Mouse (Mus musculus): ENCODE data around the gene Arhgef17.

The Arhgef17 gene

DNA sequence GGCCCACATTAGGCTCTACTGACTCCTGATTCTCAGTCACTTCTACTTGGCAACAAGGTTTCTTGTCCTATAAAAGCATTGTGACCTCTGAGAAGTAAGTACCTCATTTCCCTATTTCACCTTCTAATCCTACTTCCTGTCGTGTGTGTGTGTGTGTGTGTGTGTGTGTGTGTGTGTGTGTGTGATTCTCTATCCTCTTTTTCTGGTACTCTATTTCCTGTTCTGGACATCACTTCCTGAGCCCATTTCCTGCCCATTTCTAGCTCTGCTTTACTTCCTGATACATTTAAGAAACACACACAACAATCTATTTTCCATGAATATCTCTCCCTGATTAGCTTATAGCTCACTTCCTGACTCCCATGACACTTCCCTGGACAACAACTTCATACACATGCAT, 56.1 kb downstream of the Arhgef17 start:
- no peak for DNase-seq (ENCODE audit: low spot score in 2 of 2)

DNA sequence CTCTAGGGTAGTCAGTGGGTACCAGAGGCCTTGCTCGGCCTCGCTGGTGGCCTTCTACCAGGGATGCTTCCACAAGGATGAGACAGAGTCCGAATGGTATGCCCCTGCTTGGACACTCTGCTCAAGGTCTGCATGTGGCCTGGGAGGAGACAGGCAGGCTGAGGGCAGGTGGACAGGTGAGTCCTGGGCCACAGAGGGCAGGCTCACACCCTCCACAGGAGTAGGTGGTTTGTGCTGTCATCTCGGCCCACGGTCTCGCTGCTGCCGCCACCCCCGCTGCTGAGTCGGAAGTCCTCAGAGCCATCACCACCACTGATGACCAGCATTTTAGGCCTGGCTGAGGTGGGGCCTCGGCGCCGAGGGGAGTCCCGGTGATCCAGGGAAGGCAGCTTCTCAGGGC, 58.7 kb downstream of the Arhgef17 start:
- no peak for DNase-seq (ENCODE audit: low spot score in 2 of 2)

DNA sequence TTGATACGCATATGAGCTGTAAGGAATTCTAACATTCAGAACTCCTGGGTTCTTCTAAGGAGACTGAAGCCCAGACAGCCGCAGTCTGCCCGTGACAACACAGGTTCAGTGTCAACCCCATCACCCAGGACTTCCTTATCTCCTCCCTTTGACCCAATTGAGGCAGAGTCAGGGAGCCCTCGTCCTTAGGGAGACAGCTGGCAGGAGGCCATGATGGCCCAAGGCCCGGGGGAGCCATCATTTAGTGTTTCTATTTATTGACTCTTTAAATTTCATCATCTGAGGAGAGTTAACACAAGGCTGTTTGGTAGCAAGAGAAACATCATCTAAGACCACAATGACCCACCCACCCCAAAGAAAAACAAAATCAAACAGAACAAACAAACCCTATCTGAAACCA, 60.0 kb downstream of the Arhgef17 start:
- peak in 1 of 2 experiments; percentile 59 for DNase-seq (ENCODE audit: low spot score in 2 of 2)

DNA sequence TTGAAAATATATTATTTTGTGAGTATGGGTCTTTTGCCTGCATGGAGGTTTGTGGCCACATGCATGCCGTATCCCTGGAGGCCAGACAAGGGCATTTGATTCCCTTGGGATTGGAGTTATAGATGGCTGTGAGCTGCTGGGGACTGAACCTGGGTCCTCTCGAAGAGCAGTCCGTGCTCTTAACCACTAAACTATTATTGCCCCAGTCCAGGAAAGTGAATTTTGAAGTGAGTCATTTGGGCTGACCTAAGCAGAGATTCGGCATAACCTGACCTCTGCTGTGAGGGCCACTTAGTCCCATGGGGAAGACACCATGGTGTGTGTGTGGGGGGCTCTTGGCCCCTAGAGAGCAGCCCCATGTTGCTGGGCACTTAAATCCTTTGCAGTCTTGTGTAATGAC, 60.6 kb downstream of the Arhgef17 start:
- DNase-seq (ENCODE audit: low spot score in 2 of 2) = no peak

DNA sequence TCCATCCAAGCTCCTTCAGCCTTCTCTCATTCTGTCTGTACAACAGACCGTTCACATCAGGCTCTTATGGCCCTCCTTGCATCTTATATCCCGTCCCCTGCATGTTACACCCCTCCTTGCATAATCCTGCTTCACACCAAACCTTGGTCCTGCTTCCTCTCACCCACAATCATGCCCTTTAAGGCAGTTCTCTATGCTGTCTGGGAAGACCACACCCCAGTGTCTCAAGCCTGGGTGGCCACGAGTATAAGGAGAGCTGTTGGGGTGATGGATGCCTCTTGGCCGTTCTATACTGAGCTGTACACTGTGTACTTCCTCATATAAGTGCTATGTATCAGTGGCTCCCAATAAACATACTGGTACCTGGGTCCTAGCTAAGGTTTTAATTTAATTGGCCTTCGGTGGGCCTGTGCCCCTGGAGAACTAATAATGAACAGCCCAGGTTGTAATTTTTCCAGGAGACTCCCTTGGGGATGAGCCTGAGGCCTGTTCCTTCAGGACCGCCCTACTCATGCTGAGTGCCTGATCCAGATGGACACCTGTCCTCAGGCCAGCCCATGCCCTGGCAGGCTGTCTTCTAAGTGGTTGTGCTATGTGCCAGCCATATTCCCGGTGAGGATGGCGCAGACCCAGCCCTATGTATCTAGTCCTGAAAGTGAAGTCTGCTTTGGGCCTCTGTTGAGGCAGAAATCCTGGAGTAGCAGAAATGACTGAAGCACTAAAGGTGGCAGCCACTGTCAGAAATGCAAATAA, 61.9 kb downstream of the Arhgef17 start:
- no peak for DNase-seq (ENCODE audit: low spot score in 2 of 2)

DNA sequence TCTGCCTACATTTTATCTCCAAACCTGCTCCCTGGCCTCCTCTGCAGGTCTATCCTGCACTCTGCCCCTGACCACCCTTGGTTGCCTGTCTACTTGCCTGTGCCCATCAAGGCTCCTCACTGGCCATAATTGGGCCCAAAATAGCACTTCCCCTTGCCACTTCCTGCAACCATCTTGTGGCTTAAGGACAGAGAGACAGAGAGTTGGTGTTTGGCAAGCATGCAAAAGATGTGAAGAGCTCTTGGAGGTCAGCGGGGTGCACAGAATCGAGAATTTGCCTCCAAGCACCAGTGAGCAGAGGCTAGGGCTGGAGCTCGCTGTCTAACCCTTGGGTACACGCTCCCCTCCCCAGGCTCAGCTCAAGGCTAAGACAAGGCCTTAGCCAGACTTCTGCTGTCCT, 63.4 kb downstream of the Arhgef17 start:
- no peak for DNase-seq (ENCODE audit: low spot score in 2 of 2)

DNA sequence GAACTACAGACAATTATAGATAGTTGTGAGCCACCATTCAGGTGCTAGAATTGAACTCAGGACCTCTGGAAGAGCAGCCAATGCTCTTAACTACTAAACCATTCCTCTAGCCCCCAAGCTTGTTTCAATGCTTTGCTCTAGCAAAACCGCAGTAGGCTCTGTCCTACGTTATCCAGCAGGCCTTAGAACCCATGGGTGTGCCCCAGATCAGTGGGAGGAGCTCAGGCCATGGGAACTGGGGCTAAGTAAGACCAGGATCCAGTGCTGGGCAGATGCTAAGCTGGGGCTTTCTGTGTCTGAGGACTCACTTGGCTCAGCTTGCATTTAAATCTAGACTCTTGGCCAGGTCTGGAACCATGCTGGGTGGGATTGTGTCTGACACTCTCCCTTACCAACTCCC, 64.3 kb downstream of the Arhgef17 start:
- DNase-seq (ENCODE audit: low spot score in 2 of 2) = no peak

DNA sequence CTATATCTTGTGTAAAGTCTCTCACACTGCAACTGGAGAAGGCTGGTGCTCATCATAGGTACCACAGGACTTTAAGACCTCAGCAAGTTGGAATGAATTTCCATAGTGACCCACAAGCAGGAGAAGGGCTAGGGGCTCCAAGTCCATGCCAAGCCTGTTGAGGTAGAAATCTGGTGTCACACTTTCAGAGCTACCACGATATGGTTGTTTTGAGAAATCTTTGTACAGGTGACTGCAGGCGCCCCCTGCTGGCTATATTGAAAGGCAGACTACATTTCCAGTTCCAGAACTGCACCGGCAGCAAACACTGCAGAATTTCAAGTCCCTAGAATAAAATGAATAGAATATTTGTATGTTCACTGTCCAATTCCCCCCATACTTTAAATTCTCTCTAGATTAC, 65.2 kb downstream of the Arhgef17 start:
- DNase-seq (ENCODE audit: low spot score in 2 of 2) = peak; percentile 61 to 63

DNA sequence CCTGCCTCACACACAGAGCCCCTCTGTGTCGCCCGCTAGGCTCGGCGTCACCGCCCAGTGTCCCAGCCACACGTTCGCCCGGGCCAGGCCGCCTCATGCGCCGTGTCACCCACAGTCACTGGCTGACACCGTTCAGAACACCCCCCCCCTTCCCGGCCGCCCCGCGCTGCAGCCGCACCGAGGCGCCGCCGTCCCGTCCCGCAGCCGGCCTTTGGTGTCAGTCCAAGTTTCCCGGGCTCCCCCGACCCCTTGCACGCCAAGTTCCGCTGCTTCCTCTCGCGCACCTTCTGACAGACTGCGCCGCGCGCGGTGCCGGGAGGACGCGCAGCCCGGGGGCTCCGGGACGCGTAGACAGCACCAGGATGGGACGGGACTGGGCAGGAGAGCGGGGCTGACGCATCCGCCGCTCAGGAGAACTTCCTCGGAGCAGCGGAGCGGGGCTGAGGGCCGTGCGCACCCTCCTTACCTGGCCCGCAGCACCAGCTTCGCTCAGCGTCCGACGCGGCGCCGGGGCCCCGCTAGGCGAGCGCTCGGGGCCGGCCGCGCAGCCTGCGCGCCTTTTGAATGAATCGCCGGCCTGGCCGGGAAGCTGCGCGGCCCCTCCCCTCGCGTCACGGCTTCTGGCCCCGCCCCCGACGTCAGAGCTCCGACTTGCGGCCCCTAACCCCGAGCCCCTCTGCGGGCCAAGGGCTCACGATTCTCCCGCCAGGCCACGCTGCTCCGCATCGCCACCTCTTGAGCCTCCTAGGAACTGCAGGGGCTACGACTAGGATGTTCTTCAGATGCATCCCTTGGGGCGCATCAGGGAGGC, 68.9 kb downstream of the Arhgef17 start, which contains the start of gene Relt:
Gene Relt, minus strand, starts transcription at position 619 of the 811 bp plus-strand sequence.
- DNase-seq (ENCODE audit: low spot score in 2 of 2) = peak; percentile 78 to 88

DNA sequence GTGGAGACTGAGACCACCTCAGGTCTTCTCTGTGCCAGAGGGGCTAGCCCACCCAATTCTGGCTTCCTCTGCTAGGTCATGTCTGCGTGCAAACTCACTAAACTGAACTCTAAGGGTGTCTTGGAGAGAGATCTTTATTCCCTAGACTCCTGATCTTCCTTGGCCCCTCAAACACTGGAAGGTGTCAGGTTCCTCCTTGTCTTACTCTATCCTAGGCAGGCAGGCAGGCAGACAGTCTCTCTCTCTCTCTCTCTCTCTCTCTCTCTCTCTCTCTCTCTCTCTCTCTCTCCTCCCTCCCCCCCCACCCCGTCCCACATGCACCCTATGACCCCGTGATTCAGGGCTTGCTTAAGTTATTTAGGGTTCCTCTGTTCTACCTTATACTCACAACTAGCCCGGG, 69.6 kb downstream of the Arhgef17 start:
- no peak for DNase-seq (ENCODE audit: low spot score in 2 of 2)

DNA sequence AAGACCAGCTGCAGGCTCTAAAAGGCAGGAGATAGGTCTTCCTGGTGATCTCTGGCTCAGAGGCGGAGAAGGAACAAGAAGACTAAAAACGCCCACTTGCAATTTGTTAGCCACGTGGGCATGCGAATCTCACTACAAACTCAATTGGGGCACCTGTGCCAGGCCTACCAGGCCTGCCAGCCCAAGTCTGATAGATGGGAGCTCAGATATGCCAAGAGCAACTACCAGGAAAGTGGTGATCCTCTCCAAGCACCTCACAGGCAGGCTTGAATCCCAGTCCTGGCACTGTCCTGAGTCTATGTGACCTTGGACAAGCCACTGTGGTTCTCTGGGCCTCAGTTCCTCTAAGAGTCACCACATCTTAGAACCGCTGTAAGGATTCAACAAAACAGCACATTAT, 70.7 kb downstream of the Arhgef17 start:
- DNase-seq (ENCODE audit: low spot score in 2 of 2) = no peak

DNA sequence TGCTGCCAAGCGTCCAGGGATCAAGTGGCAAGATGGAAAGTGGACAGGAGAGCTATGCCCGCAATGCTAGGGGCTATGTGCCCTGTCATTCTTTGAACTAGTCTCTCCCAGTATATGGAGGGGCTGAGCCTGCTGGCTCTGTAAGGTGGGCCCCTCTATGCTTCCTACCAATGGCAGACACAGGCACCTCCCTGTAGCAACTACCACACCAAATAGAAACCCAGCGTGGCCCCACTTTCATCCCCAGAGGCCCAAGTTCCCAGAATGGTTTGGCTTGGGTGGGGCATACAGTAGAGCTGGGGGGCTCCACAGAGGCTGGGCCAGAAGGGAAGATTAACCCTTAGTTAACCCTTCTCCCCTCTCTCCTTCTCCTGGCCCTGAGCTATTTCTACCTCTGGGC, 71.5 kb downstream of the Arhgef17 start:
- no peak for DNase-seq (ENCODE audit: low spot score in 2 of 2)

DNA sequence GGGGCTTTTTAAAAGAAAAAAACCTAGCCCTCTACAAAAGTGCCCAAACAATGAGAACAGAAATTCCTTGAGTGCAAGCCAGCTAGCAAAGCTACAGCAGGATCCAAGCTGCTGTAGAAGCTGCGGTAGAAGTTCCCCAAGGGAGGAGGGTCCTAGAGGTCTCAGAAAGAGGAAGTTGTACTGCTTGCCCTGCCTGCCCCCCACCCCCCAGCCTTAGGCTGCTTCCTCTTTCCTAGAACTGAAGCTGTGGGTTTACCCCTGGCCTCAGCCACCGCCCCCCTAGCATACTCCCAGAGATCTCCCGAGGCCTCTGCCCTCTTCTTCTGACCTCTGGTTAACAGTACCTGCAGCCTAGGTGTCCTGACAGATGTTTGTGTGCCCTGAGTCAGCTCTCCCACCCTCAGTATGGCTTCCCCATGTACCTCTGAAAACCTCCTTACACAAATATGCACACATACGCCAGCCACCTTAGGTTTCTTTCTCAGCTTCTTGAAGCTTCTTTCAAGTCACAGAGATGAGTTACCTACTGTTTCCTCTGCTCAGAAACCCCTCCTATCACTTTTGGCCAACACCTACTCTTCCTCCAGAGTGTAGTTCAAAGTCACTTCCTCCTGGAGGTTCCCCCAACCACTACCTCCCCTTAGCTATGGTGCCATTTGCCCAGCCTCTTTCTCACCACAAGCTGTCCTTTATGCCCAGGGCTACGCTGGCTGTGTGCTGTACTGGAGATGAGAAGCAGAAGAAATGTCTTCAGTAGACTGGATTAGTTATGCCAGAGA, 75.9 kb downstream of the Arhgef17 start:
- DNase-seq (ENCODE audit: low spot score in 2 of 2) = no peak

DNA sequence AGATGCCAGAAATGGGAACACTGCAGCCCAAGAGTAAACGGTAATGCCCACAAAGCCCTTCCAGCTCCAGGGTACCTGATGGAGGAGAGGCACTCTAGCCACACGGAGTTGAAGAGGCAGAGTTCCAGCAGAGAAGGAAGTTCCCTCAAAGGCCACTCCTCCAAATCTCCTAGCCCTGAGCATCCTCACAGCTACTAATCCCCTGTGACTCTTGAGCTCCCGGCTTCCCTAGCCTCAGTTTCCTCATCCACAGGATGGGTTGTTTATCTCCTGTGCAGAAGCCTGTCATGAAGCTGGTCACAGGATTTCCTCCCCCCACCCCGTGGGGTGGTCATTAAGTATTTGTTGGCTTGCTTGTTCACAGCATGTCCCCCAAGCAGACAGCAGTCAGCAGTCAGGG, 76.6 kb downstream of the Arhgef17 start:
- no peak for DNase-seq (ENCODE audit: low spot score in 2 of 2)

DNA sequence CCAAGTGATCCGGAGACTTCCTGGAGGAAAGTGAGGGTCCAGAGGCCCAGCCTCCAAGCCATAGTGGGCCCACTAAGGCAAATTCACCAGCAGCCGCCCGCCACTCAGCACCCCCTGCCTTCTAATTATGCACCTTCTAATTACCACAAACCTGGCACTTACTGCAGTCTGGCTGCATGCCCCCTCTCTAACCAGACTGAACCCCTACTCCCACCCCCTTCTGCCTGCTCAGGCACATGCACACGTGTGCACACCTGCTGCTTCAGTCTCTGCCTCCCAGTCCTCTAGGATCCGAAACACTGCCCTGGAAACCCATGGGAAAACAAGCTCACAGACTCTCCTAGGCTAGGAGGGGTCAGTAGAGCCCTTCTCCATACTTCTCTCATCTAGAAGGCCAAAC, 77.0 kb downstream of the Arhgef17 start:
- no peak for DNase-seq (ENCODE audit: low spot score in 2 of 2)

DNA sequence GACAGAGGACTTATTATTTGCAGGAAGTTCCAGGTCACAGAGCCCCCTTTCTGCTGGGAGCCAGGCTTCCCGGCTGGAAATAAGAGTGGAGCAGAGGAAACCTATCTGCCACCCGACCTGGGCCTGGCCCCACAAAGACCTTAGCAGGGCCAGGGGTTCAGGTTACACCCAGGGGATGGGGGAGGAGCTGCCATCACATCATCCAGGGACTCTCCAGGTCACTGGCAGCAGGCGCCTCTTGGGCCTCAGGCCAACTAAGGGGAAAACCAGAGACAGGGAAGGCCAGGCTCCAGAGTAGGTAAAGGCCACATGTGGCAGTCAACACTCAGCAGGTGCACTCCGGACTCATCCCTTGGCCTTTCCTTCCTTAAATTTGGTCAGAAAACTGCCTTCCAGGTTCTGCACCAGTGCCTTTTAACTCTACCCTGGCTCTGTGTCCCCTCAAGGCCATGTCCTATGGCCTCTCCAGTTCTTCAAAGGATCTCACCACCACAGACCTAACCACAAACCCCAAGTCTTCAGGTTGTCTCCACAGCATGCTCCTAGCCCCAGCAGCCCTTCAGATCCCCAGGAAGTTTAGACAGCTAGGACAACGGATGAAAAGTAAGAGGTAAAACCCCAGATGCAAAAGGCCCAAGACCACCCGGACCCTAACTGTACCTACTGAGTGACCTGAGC, 77.6 kb downstream of the Arhgef17 start:
- no peak for DNase-seq (ENCODE audit: low spot score in 2 of 2)

DNA sequence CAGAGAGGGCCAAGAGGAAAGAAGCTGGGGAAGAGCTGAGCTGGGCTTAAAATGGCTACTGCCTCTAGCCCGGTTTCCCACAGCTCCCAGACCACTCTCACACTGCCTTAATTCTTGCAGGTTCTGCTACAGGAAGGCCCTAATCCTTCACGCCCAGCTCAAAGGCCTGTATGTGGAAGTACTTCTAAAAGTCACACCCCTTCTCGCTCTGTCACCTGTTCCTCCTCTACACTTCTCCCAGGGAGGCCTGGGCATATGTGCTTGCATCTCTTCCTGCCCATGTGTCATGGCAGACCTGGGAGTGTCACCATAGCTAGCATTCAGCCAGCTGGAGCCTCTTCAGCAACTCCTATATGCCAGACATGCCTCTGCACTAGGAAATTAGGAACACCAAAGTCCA, 78.5 kb downstream of the Arhgef17 start:
- DNase-seq (ENCODE audit: low spot score in 2 of 2) = no peak

DNA sequence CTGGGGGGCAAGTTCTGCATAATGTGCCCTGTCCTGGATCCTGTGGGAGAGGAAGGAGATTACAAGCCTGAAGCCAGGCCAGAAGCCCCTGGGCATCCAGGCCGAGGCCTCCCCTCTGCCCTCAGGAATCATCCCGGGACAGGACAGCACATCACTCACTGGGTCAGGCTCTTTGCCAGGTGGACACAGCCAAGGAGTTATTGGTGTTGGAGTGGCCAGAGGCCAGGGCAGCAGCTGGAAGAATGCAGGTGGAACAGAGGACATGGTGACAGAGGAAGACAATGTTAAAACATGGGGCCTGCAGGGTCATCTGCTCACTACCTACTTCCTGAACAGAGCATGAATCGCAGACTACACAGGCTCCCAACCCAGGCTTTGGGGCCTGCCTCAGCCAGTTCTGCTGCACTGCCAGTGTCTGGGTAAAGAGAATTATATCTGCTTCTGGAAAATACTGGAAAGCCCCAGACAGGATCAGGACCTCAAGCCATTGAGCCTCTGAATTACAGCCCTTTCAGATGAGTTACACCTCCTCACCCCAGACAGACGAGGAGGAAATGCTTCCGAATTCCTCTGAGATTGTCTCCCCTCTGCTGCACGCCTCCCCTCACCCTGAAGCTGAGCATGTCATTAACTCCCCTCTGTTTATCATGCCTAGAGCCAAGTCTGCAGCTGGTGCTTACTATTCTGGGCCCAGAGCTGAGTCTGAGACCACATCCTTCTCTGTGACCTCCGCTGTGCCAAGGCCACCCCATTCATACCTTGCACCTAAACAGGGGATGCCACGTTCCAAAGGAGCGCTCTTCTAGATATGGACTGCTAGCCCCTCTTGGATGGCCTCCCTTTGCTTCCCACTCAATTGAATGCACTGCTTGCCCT, 80.2 kb downstream of the Arhgef17 start:
- no peak for DNase-seq (ENCODE audit: low spot score in 2 of 2)

DNA sequence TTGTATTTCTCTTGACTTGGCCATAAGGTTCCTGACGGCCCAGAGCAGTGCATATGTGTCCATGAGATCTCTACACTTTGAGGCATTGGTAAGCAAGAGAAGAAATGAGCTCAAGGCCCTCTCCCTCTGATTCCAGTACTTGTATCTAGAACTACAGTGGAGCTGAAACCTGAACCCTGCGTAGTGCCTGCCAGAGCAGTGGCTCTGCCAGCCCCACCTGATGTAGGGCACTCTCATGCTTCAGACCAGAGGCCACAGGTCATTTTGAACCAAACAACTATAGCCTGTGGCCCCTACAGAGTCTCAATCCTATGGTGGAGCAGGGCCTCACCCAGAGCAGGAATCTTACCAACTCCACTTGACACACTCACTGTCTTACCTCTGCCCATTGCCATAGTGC, 82.4 kb downstream of the Arhgef17 start:
- no peak for DNase-seq (ENCODE audit: low spot score in 2 of 2)

DNA sequence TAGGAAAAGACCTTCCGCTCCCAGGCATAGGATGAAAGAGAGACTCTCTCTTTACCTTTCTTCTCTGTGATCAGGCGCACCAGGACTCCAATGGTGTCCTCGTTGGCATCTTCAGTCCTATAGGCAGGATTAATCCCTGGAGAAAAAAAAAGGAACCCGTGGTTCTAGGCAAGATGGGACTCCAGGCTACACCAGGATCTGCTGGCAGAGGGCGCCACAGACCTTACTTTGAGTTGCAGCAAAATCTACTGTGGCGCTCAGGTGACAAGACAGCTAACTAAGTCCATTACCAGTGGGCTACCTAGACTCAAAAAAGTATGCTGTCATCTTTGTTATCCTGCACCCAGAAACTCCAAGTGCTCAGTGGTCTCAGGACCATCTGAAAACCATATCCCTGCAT, 83.2 kb downstream of the Arhgef17 start:
- peak; percentile 56 to 71 for DNase-seq (ENCODE audit: low spot score in 2 of 2)

DNA sequence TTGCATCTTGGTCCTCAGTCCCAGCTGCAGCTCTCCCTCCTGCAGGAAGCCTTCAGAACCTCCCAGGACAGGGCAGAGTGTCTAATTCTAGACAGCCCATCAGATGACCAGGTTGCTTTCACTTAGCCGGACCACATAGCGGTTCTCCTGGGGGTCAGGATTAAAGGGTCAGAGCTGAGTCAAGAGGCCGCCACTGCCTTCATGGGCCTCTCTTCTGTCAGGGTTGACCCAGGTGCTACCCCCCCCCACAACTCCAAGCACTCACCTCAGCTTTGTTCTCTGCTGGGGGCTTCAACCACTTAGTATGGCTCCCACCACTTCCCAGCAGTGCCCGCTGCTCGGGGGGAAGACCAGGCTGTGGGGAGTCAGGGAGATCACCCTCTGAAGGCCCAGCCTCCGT, 84.8 kb downstream of the Arhgef17 start:
- DNase-seq (ENCODE audit: low spot score in 2 of 2) = no peak

All from urinary bladder, postnatal 36 days (tissue).